Mouse (Mus musculus) E14TG2a.4 (cell line): ENCODE measurements at regions not wholly inside any gene's neighbourhood (a gene's known extent, or its start where the extent isn't known, plus 50 kb on each side); places are given as distances from the start of the nearest gene placed in this dataset.

Source experiments
- CTCF ChIP-seq: conservative IDR thresholded peaks from 2 replicates; pipeline ENCODE4 v1.5.1; 2014; ENCODE audit warnings: low read length
- NANOG ChIP-seq: IDR thresholded peaks from 2 replicates; pipeline ENCODE4 v1.6.1; 2014; ENCODE audit warnings: borderline replicate concordance, low read length, mixed read lengths
- POU5F1 ChIP-seq: IDR thresholded peaks from 2 replicates; pipeline ENCODE4 v1.6.1; 2014; ENCODE audit warnings: low read length, borderline replicate concordance

- TF ChIP-seq CTCF (no peak), POU5F1 (no peak), NANOG (no peak)
Measured at GRCm38 (mm10) chr12:28135810-28136592, 416.2 kb downstream of the Dcdc2c start.
